Mouse (Mus musculus): ENCODE measurements at regions not wholly inside any gene's neighbourhood (a gene's known extent, or its start where the extent isn't known, plus 50 kb on each side); places are given as distances from the start of the nearest gene placed in this dataset.

GRCm38 (mm10) chr15:87922091-87922490 lies 378.0 kb downstream of the Fam19a5 start:
- WGBS, result 83% methylated on average over 9 of the region's 9 CpGs
- no peaks in the 10 kb centered on the region for H3K4me1 ChIP-seq (ENCODE audit: control insufficient read depth, insufficient read depth, low read length)
- H3K4me3 ChIP-seq (replicated peaks; ENCODE audit: control insufficient read depth, low read depth, low read length), result no peak overlapping the region
- no peak overlapping the region for H3K27ac ChIP-seq (ENCODE audit: control insufficient read depth, insufficient read depth, low read depth, low read length, poor library complexity)
- TF ChIP-seq CTCF (IDR thresholded peaks at IDR 0.05; ENCODE audit: control insufficient read depth, insufficient read depth, low read length) (no peak), POLR2A (IDR thresholded peaks at IDR 0.05; ENCODE audit: borderline replicate concordance, control insufficient read depth, low read depth, low read length) (no peak)

- 72% methylated on average over 4 of the region's 4 CpGs for WGBS
- H3K4me1 ChIP-seq (ENCODE audit: control insufficient read depth, insufficient read depth, low read length), result no peaks in the 10 kb centered on the region
- H3K4me3 ChIP-seq (replicated peaks; ENCODE audit: control insufficient read depth, low read depth, low read length), result no peak overlapping the region
- TF ChIP-seq CTCF (IDR thresholded peaks at IDR 0.05; ENCODE audit: control insufficient read depth, insufficient read depth, low read length), result no peak
- no peak for TF ChIP-seq POLR2A (IDR thresholded peaks at IDR 0.05; ENCODE audit: borderline replicate concordance, control insufficient read depth, low read depth, low read length)
- H3K27ac ChIP-seq (ENCODE audit: control insufficient read depth, insufficient read depth, low read depth, low read length, poor library complexity), result no peak overlapping the region
These were observed 378.8 kb downstream of the Fam19a5 start for GRCm38 (mm10) chr15:87922781-87923446.

- 43% methylated on average over 9 of the region's 9 CpGs for WGBS
- H3K4me1 ChIP-seq (ENCODE audit: control insufficient read depth, insufficient read depth, low read length), result no peaks in the 10 kb centered on the region
- no peak overlapping the region for H3K27ac ChIP-seq (ENCODE audit: control insufficient read depth, insufficient read depth, low read depth, low read length, poor library complexity)
- TF ChIP-seq POLR2A (IDR thresholded peaks at IDR 0.05; ENCODE audit: borderline replicate concordance, control insufficient read depth, low read depth, low read length) (no peak), CTCF (IDR thresholded peaks at IDR 0.05; ENCODE audit: control insufficient read depth, insufficient read depth, low read length) (no peak)
- no peak overlapping the region for H3K4me3 ChIP-seq (replicated peaks; ENCODE audit: control insufficient read depth, low read depth, low read length)
These were observed 379.8 kb downstream of the Fam19a5 start for GRCm38 (mm10) chr15:87923906-87924305.

- WGBS, result 60% methylated on average over 6 of the region's 6 CpGs
- no peak for TF ChIP-seq CTCF (IDR thresholded peaks at IDR 0.05; ENCODE audit: control insufficient read depth, insufficient read depth, low read length)
- no peak for TF ChIP-seq POLR2A (IDR thresholded peaks at IDR 0.05; ENCODE audit: borderline replicate concordance, control insufficient read depth, low read depth, low read length)
- H3K4me1 ChIP-seq (ENCODE audit: control insufficient read depth, insufficient read depth, low read length), result no peaks in the 10 kb centered on the region
- H3K27ac ChIP-seq (ENCODE audit: control insufficient read depth, insufficient read depth, low read depth, low read length, poor library complexity), result no peak overlapping the region
- H3K4me3 ChIP-seq (replicated peaks; ENCODE audit: control insufficient read depth, low read depth, low read length), result no peak overlapping the region
These were observed 391.9 kb downstream of the Fam19a5 start for GRCm38 (mm10) chr15:87936041-87936440.

GRCm38 (mm10) chr15:87940837-87941236 lies 396.7 kb downstream of the Fam19a5 start:
- TF ChIP-seq CTCF (IDR thresholded peaks at IDR 0.05; ENCODE audit: control insufficient read depth, insufficient read depth, low read length) (no peak), POLR2A (IDR thresholded peaks at IDR 0.05; ENCODE audit: borderline replicate concordance, control insufficient read depth, low read depth, low read length) (no peak)
- WGBS, result 68% methylated on average over 3 of the region's 3 CpGs

GRCm38 (mm10) chr15:87952531-87952930 lies 408.4 kb downstream of the Fam19a5 start:
- WGBS, result 64% methylated on average over 3 of the region's 3 CpGs
- Histone ChIP-seq H3K27ac (ENCODE audit: control insufficient read depth, insufficient read depth, low read depth, low read length, poor library complexity) (no peak overlapping the region), H3K4me3 (replicated peaks; ENCODE audit: control insufficient read depth, low read depth, low read length) (no peak overlapping the region), H3K4me1 (ENCODE audit: control insufficient read depth, insufficient read depth, low read length) (no peaks in the 10 kb centered on the region)
- TF ChIP-seq CTCF (IDR thresholded peaks at IDR 0.05; ENCODE audit: control insufficient read depth, insufficient read depth, low read length) (no peak), POLR2A (IDR thresholded peaks at IDR 0.05; ENCODE audit: borderline replicate concordance, control insufficient read depth, low read depth, low read length) (no peak)

More at GRCm38 (mm10) chr15:87940837-87941236, 396.7 kb downstream of the Fam19a5 start:
- Histone ChIP-seq H3K27ac (ENCODE audit: control insufficient read depth, insufficient read depth, low read depth, low read length, poor library complexity) (no peak overlapping the region), H3K4me3 (replicated peaks; ENCODE audit: control insufficient read depth, low read depth, low read length) (no peak overlapping the region), H3K4me1 (ENCODE audit: control insufficient read depth, insufficient read depth, low read length) (no peaks in the 10 kb centered on the region)

GRCm38 (mm10) chr15:87955685-87956256 lies 411.7 kb downstream of the Fam19a5 start:
- WGBS, result 75% methylated on average over 5 of the region's 5 CpGs
- Histone ChIP-seq H3K4me3 (replicated peaks; ENCODE audit: control insufficient read depth, low read depth, low read length) (no peak overlapping the region), H3K27ac (ENCODE audit: control insufficient read depth, insufficient read depth, low read depth, low read length, poor library complexity) (no peak overlapping the region), H3K4me1 (ENCODE audit: control insufficient read depth, insufficient read depth, low read length) (no peaks in the 10 kb centered on the region)
- TF ChIP-seq CTCF (IDR thresholded peaks at IDR 0.05; ENCODE audit: control insufficient read depth, insufficient read depth, low read length), result no peak
- TF ChIP-seq POLR2A (IDR thresholded peaks at IDR 0.05; ENCODE audit: borderline replicate concordance, control insufficient read depth, low read depth, low read length), result no peak

GRCm38 (mm10) chr15:87958866-87959265 lies 414.8 kb downstream of the Fam19a5 start:
- TF ChIP-seq CTCF (IDR thresholded peaks at IDR 0.05; ENCODE audit: control insufficient read depth, insufficient read depth, low read length), result no peak
- no peak for TF ChIP-seq POLR2A (IDR thresholded peaks at IDR 0.05; ENCODE audit: borderline replicate concordance, control insufficient read depth, low read depth, low read length)
- no peaks in the 10 kb centered on the region for H3K4me1 ChIP-seq (ENCODE audit: control insufficient read depth, insufficient read depth, low read length)
- H3K4me3 ChIP-seq (replicated peaks; ENCODE audit: control insufficient read depth, low read depth, low read length), result no peak overlapping the region
- H3K27ac ChIP-seq (ENCODE audit: control insufficient read depth, insufficient read depth, low read depth, low read length, poor library complexity), result no peak overlapping the region
- 28% methylated on average over 1 of the region's 1 CpGs for WGBS

Measured in bone marrow, adult 2 months (tissue).